Mouse (Mus musculus) CD8-positive naive resting alpha-beta T cell, adult 2 months (primary cell): ENCODE results near the gene Mtpn.

Source experiments
- DNase-seq, 2 experiments: peaks; one replicate each; pipeline ENCODE4 v3.0.0; 2022; ENCODE audit warnings: low read depth in 2 of 2, low spot score in 2 of 2

Mtpn gene

GRCm38 (mm10) chr6:35539304-35540009 is at the start of gene Mtpn:
Gene Mtpn, minus strand, starts transcription at chr6:35539888.
- DNase-seq: peak; percentile 90 to 94

- no peak for DNase-seq
These were observed 29.0 kb upstream of the Mtpn start for GRCm38 (mm10) chr6:35568731-35569130.

GRCm38 (mm10) chr6:35567755-35568154 is 28.1 kb upstream of the Mtpn start:
- DNase-seq: peak in 1 of 2 experiments; percentile 40

GRCm38 (mm10) chr6:35559950-35560349 is 20.3 kb upstream of the Mtpn start:
- DNase-seq: no peak

GRCm38 (mm10) chr6:35544352-35544751 is 4.7 kb upstream of the Mtpn start:
- no peak for DNase-seq

- no peak for DNase-seq
These were observed 3.1 kb upstream of the Mtpn start for GRCm38 (mm10) chr6:35542656-35543400.

- peak in 1 of 2 experiments; percentile 10 for DNase-seq
These were observed 689 bp upstream of the Mtpn start for GRCm38 (mm10) chr6:35540377-35540776.

GRCm38 (mm10) chr6:35538757-35539303 is 858 bp downstream of the Mtpn start:
- peak in 1 of 2 experiments; percentile 18 for DNase-seq

- no peak for DNase-seq
These were observed 3.7 kb downstream of the Mtpn start for GRCm38 (mm10) chr6:35536021-35536420.

GRCm38 (mm10) chr6:35513362-35513761 is 26.3 kb downstream of the Mtpn start:
- no peak for DNase-seq

GRCm38 (mm10) chr6:35504781-35505180 is 34.9 kb downstream of the Mtpn start:
- no peak for DNase-seq

- DNase-seq: no peak
These were observed 36.8 kb downstream of the Mtpn start for GRCm38 (mm10) chr6:35502904-35503303.

GRCm38 (mm10) chr6:35499978-35500667 is 39.6 kb downstream of the Mtpn start:
- DNase-seq: no peak

- DNase-seq: no peak
These were observed 42.3 kb downstream of the Mtpn start for GRCm38 (mm10) chr6:35497406-35497805.

- DNase-seq: no peak
These were observed 45.8 kb downstream of the Mtpn start for GRCm38 (mm10) chr6:35493851-35494250.

- no peak for DNase-seq
These were observed 59.9 kb downstream of the Mtpn start for GRCm38 (mm10) chr6:35479651-35480335.

- no peak for DNase-seq
These were observed 62.9 kb downstream of the Mtpn start for GRCm38 (mm10) chr6:35476830-35477229.

- DNase-seq: no peak
These were observed 76.0 kb downstream of the Mtpn start for GRCm38 (mm10) chr6:35463450-35464395.

GRCm38 (mm10) chr6:35462484-35462883 is 77.2 kb downstream of the Mtpn start:
- DNase-seq: no peak
